Mouse (Mus musculus) layer of hippocampus, postnatal 25 days (tissue): ENCODE measurements around the gene Specc1. TPM values are rescaled to one million over a fixed set of nuclear protein-coding genes. Genes with fewer than 3 reads are reported as not detected.

ENCODE experiments used
- DNase-seq, 2 experiments: peaks; one replicate each; pipeline ENCODE4 v3.0.0; 2022; ENCODE audit warnings: mixed read lengths in 2 of 2, low spot score in 1 of 2; ENCODE audit errors: extremely low spot score in 1 of 2
- total RNA-seq, 2 experiments: library from RNA; stranded (reverse); gene quantifications; 2 replicates each; pipeline ENCODE4 v1.2.3; 2021

Specc1 gene
- total RNA-seq, 2 experiments from 2014 or later, result 83.0 to 89.6 TPM

- no peak for DNase-seq
These were observed 88.1 kb downstream of the Specc1 start for GRCm38 (mm10) chr11:62044627-62045026.

- no peak for DNase-seq
These were observed 89.4 kb downstream of the Specc1 start for GRCm38 (mm10) chr11:62045964-62046363.

GRCm38 (mm10) chr11:62047817-62048640 is 91.5 kb downstream of the Specc1 start:
- DNase-seq, result peak; percentile 53 to 82

GRCm38 (mm10) chr11:62049170-62049569 is 92.6 kb downstream of the Specc1 start:
- no peak for DNase-seq

- DNase-seq, result no peak
These were observed 94.1 kb downstream of the Specc1 start for GRCm38 (mm10) chr11:62050356-62051330.

GRCm38 (mm10) chr11:62051487-62051886 is 94.9 kb downstream of the Specc1 start:
- DNase-seq, result no peak

GRCm38 (mm10) chr11:62053928-62054327 is 97.4 kb downstream of the Specc1 start:
- DNase-seq, result no peak

- no peak for DNase-seq
These were observed 108.0 kb downstream of the Specc1 start for GRCm38 (mm10) chr11:62064565-62064964.

- no peak for DNase-seq
These were observed 109.1 kb downstream of the Specc1 start for GRCm38 (mm10) chr11:62065655-62066054.

GRCm38 (mm10) chr11:62069554-62069953 is 113.0 kb downstream of the Specc1 start:
- no peak for DNase-seq

- no peak for DNase-seq
These were observed 113.6 kb downstream of the Specc1 start for GRCm38 (mm10) chr11:62070206-62070605.

- no peak for DNase-seq
These were observed 115.8 kb downstream of the Specc1 start for GRCm38 (mm10) chr11:62072406-62072805.

- DNase-seq, result no peak
These were observed 117.1 kb downstream of the Specc1 start for GRCm38 (mm10) chr11:62073575-62074140.

- no peak for DNase-seq
These were observed 118.0 kb downstream of the Specc1 start for GRCm38 (mm10) chr11:62074578-62074977.

- DNase-seq, result no peak
These were observed 118.5 kb downstream of the Specc1 start for GRCm38 (mm10) chr11:62075071-62075470.

- DNase-seq, result no peak
These were observed 119.0 kb downstream of the Specc1 start for GRCm38 (mm10) chr11:62075551-62075950.

GRCm38 (mm10) chr11:62076345-62077156 is 120.0 kb downstream of the Specc1 start:
- DNase-seq, result peak; percentile 72 to 79

- no peak for DNase-seq
These were observed 120.7 kb downstream of the Specc1 start for GRCm38 (mm10) chr11:62077157-62077865.

GRCm38 (mm10) chr11:62078371-62078770 is 121.8 kb downstream of the Specc1 start:
- DNase-seq, result no peak
